Mouse (Mus musculus): ENCODE data around the gene Ermap.

Ermap gene

GRCm38 (mm10) chr4:119138776-119139175 lies 51.0 kb downstream of the Ermap start:
- DNase-seq (ENCODE audit: low read depth, low spot score) = no peak

- DNase-seq (ENCODE audit: low read depth, low spot score) = peak; percentile 91
These were observed 51.6 kb downstream of the Ermap start for GRCm38 (mm10) chr4:119138171-119138570.

- DNase-seq (ENCODE audit: low read depth, low spot score) = no peak
These were observed 52.5 kb downstream of the Ermap start for GRCm38 (mm10) chr4:119137313-119137712.

GRCm38 (mm10) chr4:119133860-119134259 lies 56.0 kb downstream of the Ermap start:
- no peak for DNase-seq (ENCODE audit: low read depth, low spot score)

- no peak for DNase-seq (ENCODE audit: low read depth, low spot score)
These were observed 56.5 kb downstream of the Ermap start for GRCm38 (mm10) chr4:119133306-119133705.

GRCm38 (mm10) chr4:119131189-119131910 lies 58.5 kb downstream of the Ermap start:
- no peak for DNase-seq (ENCODE audit: low read depth, low spot score)

GRCm38 (mm10) chr4:119129096-119129495 lies 60.7 kb downstream of the Ermap start:
- no peak for DNase-seq (ENCODE audit: low read depth, low spot score)

GRCm38 (mm10) chr4:119128547-119128946 lies 61.3 kb downstream of the Ermap start:
- no peak for DNase-seq (ENCODE audit: low read depth, low spot score)

GRCm38 (mm10) chr4:119127229-119127628 lies 62.6 kb downstream of the Ermap start:
- no peak for DNase-seq (ENCODE audit: low read depth, low spot score)

GRCm38 (mm10) chr4:119125577-119126270 lies 64.1 kb downstream of the Ermap start:
- DNase-seq (ENCODE audit: low read depth, low spot score) = no peak
